Mouse (Mus musculus) natural killer cell, adult 2 months (primary cell): ENCODE measurements around the gene Aph1c.
"Not testable (repeated sequence)": the region's sequence is repeated elsewhere in the genome, so short reads cannot be mapped to it uniquely, and the experiment has no call there.

Experiments used
- DNase-seq, 2 experiments: peaks; one replicate each; pipeline ENCODE4 v3.0.0; 2022; ENCODE audit warnings: low spot score in 2 of 2

Aph1c gene

DNA sequence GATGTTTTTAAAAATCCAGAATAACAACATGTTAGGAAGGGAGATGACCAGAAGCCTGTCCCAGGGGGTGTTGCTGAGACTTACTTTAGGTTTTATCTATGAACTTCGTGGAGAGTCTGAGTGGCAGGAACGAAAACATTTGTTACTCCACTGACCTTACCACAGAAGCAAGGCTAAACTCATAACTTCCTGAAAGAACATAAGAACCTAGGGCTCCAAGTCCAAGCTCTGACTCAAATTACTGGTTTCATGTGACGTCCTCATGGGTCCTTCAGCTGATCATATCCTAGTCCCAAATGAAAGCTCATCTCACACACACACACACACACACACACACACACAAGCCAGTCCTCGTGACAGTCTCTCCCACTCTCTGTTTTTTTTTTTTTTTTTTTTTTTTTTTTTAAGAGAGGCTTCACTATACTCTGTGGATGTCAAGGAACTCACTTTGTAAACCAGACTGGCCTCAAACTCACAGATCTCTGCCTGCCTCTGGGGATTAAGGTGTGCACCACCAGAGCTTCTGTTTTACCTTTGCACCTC lies 2.1 kb downstream of the Aph1c start:
- no peak for DNase-seq

DNA sequence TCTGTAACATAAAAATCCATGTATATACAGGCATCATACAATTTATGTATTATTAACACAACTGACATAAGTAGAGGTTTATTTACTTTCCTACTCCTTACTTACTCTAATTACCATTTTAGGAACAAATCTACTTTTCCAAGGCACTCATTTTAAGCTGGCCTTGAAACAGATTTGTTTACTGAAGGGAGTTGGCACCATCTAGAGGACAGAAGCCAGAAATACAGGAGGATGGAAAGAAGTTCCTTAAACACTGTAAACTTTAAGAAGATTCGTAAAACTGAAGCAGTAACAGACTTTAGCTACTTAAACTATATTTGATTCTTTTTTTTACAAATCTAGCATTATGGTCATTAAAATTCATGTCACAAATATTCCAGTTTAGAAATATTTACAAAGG lies 8.5 kb downstream of the Aph1c start:
- no peak for DNase-seq

DNA sequence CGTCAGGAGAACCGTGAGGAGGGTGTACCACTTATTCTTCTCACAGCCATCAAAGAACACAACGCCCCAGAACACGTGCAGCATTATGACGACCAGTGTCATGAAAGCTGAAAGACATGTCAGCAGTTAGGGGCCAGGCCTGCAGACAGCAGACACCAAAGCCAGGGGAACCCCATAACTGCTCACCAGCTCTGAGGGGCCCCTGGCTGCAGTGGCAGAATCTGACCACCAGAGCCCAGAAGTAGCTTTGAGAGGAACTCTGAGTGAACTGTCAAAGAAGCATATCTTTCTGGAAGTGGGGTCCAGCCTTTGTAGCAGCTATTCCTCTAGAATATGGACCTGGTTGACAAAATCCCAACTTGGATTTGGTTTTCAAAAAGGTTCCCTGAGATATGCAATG lies 12.3 kb downstream of the Aph1c start:
- DNase-seq = not testable (repeated sequence)

DNA sequence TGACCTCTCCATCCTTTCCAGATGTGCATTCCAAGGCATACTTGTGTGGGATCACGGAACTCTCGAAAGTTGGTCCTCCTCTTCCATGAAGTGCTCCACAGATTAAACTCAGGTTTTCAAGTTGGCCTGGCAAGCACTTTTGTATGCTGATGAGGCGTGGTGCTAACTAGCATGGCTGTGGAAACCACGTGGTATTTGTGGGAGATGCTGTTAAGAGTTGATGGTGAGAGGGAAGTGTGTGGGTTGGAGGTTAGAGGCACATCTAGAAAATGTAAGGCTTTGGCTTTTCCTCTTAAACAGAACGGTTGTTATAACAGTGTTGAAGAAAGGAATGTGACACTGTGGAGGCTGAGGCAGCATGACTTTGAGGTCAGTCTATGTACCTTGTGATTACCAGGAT lies 13.5 kb downstream of the Aph1c start:
- no peak for DNase-seq

DNA sequence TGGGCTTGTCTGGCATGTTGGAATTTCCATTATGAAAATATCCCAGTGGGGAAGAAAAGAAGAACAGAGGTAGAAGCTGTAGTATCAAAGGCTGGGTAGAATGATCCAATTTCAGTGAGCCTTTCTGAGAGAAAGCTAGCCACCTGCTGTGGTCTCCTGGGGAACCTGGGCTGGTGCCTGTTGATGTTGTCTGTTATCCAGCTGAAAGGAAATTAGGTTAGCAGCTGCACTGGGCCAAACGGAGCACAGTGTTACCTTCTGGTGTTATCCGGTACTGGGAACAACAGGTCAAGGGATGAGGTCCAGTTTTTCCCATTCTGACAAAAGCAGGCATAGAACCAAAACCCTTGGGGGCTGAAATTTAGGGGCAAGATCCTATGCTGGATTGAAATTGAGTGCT lies 21.1 kb downstream of the Aph1c start:
- no peak for DNase-seq

DNA sequence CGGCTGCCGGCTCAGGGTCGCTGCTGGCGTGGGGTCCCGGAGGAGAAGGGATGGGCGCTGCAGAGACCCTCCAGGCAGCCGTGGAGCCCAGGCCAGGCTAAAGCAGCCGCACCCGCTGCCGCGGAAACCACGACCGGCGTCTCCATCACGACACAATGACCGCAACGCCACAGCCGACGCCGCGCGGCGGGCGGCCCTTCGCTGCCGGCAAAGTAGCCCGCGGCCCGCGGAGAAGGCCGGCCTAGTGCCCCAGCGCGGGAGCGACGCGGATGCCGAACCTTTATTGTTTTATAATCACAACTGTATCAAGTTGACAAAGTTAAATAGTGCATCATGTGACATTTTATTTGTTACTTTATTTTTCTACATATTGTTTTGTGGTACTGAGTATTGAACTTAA lies 28.6 kb downstream of the Aph1c start:
- DNase-seq = not testable (repeated sequence)

DNA sequence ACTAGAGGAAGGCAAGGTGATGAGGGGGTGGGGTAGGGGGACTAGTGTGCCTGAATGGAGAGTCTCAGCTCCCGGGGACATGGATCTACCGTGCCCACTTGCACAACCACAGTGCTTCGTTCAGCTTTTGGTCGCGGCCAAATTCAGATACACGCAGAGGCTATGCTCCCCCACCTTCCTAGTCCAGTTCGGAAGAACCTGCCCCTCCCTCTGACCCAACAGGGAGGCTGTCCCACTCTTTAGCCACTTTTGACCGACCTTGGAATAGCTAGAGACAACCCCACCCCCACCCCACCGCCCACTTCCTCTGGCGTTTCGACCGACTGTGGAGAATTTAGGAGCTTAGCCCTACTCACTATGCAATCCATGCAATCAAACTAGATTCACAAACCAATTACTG lies 32.6 kb downstream of the Aph1c start:
- no peak for DNase-seq

DNA sequence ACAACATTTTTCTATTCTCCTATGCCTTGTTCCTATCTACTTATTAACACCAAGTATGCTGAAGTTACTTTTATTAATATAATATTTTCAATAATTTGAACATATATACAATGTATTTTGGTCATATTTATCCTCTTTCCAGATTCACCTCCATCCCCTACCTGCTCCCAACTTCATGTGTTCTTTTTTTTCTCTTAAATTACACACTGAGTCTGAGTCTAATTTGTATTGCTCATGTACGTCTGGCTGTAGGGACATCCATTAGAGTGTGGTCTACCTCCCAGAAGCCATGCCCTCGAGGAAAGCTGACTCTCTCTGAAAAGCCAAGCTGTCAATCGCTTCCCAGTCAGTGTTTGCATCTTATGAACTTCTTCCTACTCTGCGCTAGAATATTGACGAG lies 37.8 kb downstream of the Aph1c start, which contains the start of gene Gm10647:
TSS of gene Gm10647 (plus strand) at position 301 of the 400 bp plus-strand sequence.
- DNase-seq = no peak

DNA sequence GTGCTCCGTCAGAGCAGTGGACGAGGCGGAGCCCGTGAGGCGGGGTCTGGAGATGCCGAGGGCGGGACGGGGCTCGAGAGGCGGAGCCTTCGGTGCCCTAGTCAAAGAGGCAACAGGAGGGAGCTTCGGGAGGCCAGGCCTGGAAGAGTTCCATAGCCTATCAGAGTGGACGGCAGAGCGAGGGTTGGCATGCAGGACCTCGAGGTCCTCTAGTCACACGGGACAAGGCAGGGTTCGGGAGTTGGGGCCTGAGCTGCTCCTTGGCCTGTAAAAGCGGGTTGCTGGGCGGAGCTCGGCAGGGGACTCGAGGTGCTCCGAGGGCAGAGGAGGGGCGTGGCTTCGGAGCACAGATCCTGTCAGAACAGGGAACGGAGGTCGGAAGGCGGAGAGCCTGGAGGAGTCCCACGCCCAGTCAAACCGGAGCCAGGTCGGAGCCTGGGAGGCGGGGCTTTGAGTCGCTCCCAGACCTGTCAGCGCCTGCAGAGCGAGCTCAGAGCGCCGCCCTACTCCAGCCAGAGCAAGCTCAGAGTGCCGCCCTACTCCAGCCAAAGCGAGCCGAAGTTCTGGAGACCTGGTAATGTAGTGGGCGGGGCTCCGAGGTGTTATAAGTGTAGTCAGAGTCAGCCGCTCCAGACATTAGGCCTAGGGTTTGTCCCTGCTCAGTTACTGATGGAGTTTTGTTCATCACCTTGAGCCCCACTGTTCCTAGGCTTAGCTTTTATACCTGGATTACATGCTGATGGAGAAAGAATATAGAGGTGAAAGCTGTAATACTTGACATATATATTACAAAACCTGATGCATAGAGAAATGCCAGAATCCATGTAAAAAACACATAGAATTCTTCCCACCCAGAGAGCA lies 38.8 kb downstream of the Aph1c start, which contains the start of gene Aph1b:
TSS of gene Aph1b (minus strand) at position 27 of the 861 bp plus-strand sequence.
- peak; percentile 81 to 85 for DNase-seq

DNA sequence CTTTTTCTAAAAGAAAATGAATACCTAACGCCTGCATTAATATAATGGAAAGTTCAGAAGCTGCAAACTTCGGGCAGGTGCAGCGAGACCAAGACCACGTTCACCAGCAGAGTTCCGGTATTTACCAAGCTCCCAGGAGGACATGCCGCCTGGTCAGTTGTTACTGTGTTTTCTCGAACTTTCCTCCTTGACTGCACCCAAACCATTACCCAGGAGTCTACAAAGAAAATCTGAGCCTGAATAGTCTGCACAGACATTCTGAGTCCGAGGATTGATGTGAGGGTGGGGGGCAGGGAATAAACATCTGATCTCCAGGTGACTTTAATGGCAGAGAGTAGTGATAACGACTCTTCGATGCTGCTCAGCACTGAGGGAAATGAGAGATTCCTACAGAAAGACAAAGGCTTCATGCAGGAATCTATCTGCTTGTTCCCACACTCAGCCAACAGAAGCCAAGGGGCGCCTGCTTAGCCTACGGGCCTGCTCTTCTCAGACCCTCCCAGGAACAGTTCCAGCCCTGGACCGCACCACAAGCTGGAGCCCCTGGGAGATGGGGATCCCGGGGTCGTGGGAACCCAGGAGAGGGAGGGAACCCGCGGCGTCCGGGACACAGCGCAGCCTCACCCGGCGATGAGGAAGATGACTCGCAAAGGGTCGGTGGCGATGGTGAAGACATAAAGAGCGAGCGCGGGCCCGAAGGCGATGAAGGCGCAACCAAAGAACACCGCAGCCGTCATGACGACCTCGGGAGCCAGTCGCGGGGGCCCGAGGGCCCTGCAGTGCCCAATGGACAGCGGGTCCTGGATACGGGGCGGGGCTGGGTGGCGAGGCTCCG lies 39.7 kb downstream of the Aph1c start:
- no peak for DNase-seq

DNA sequence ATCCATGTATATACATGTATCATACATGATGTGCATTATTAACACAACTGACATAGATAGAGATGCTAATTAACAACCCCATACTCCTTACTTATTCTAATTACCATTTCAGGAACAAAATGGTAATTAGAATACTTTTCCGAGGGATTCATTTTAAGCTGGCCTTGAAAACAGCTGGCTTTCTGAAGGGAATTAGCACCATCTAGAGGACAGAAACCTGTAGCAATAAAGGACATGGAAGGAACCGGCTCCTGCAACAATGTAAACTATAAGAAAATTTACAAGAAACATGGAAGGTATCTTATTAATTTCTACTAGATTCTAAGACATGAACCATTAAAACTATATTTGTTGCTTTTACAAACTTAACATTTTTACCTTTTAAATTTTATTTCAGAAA lies 46.7 kb downstream of the Aph1c start:
- no peak for DNase-seq

DNA sequence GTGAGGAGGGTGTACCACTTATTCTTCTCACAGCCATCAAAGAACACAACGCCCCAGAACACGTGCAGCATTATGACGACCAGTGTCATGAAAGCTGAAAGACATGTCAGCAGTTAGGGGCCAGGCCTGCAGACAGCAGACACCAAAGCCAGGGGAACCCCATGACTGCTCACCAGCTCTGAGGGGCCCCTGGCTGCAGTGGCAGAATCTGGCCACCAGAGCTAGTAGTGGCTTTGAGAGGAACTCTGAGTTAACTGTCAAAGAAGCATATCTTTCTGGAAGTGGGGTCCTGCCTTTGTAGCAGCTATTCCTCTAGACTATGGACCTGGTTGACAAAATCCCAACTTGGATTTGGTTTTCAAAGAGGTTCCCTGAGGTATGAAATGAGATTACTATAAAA lies 50.0 kb downstream of the Aph1c start:
- peak; percentile 20 to 41 for DNase-seq

DNA sequence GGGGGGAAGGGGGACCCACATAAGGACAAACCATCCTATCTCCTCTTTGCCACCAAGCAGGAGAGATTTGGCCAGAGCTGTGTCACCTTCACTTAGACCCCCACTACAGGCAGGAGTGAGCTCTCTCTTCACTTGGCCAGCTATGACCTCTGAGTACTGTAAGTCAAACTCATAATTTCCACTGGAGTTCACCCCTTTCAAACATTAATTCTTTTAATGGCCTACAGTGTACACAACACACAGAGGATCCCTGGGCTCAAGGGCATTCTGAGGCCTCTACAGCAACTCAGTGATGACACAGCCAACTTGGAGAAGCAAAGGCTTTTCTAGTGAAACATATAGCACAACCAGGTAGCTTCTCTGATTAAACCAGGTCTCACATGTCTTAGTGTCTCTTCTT lies 63.8 kb downstream of the Aph1c start:
- DNase-seq = no peak

DNA sequence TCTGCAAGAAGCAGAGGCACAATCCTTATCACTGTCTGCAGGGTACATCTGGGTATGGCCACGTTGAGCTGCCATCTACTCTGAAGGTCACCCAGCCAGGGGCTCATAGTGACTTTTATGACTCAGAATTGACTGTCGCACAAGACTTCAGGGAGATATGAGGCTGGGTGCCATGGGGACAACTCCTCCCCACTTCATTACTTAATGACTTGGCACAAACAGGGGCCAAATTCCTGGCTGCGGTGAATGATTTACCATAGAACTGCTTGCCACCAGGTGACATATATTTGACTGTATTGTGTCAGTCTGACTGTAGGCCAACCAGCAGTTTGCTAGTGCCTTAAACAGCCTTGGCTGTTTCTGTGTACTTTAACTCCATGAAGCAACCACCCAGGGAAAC lies 65.3 kb downstream of the Aph1c start:
- DNase-seq = no peak

DNA sequence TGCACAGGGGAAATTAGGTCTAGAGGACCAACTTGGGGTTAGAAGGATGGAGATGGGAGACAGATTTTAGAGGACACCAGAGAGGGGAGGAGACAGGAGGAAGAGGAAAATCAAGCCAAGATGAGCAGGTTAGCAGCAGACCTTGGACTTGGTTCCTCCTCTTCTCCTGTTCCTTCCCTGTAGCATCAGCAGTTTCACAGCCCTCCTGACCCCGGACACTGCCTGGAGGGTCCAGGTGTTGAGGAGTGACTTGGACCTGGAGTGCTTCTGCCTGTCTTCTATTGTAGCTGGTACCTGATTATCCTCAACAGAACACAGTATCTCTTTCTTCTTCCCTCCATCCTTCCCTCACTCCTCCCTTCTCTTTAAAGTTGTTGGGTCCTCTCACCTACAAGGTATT lies 65.8 kb downstream of the Aph1c start:
- no peak for DNase-seq
